Mouse (Mus musculus) liver, adult (tissue): ENCODE results near the gene Ammecr1.

Experiments used
- GATA4 ChIP-seq: IDR thresholded peaks from 2 replicates; pipeline ENCODE4 v1.6.1; 2014; ENCODE audit warnings: mild to moderate bottlenecking, low read length; ENCODE audit not compliant: insufficient replicate concordance

The Ammecr1 gene

DNA sequence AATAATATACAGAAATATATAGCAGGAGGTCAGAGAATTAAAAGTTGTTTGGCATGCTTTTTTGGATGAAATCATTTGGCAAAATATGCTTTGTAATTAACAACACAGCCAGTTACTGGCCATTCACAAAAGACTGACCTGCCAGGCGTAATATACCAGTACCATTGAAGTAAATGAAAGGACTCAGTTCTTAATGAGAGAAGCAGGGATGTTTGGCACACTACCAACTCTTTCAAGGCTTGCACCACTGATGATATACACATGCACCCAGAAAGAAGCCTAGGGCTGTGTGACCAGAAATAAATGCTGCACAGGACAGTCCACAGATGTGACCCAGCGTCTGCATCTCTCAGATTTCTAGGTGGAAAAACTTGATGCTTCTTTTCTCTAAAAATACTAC lies 96.7 kb downstream of the Ammecr1 start:
- TF ChIP-seq GATA4: no peak

DNA sequence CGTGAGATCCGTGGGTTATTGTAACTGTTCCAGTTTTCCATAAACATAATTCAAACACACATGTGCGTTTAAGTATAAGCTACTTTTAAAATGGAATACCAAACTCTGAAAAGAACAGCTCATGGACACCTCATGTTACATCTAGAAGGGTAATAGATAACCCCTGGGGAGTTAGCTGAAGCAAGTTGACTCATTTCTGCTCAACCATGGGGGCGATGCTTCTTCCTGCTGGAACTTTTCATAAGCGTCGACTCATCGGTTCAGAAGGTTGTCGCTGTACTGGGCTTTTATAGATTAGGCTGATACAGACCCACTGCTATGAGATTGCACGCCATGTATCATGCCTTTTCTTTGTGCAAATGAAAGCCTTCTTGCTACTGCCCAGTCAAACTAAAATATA lies 118.5 kb downstream of the Ammecr1 start:
- no peak for TF ChIP-seq GATA4

DNA sequence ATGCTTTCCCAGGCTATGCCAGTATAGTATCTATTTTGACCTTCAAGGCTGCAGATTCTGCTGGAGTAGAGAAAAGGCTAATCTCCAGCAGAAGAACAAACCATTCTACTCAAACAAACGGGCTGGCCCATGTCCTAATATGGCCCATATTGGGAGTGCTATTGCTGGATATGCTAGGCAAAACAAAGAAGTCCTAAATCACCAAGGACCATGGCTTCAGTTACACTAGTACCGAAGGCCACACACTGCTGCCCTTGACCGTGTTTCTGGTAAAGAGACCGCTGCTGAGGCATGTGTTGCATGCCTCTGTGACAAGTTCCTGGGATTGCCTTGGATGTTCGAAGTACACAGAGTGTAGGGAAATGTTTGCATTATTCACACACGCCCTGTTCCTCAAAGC lies 120.3 kb downstream of the Ammecr1 start:
- no peak for TF ChIP-seq GATA4

DNA sequence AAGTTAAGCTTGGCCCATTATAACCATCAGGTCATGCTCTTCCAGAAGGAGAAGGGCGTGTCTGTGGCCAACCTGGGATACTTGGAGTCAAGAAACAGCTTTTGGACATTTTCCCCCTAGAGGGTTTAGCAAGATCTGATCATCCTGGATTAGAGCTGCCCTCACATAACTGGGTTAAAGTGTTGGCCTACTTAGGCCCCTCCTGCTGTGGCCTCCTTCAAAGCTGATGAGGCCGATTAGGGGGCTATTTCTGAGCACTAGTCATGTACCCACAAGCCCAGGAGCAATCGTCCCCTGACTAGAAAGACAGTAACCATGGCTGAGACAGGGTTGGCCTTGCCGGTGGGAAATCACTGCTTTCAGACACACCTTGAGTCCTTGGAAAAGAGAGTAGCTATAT lies 124.6 kb downstream of the Ammecr1 start:
- TF ChIP-seq GATA4: no peak

DNA sequence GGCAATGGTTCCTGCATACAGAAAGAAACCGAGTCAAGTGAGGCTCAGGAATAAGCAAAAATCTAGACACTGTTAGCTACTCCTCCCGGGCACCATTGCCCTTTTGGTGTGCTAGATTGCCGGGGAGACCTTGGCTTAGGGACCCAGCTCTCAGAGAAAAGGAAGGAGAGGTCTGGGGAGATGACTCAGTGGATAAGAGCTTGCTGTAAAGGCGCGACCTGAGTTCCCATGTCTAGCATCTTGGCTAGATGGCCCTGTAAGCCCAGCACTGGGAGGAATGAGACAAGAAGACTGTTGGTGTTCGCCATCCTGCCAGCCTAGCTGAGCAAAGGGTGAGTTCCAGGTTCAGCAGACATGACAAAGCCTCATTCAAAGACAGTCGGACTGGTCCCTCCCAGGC lies 127.1 kb downstream of the Ammecr1 start:
- no peak for TF ChIP-seq GATA4

DNA sequence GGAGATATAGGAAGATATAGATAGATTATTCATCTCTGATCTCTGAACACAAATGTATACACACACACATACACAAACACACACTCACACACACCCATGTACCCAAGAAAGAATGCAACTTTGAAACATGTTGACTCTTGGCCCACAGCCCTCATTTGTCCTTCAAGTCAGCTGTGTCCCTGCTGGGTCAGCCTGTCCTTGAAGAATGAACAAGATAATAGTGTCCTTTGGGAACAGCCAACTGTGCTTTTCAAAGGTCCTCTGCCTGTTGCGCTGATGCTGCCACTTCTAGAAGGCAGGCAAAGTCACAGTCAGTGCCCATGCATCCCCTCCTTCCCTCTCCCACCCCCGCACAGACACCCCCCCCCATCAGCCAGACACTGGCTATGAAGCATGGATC lies 127.7 kb downstream of the Ammecr1 start:
- no peak for TF ChIP-seq GATA4

DNA sequence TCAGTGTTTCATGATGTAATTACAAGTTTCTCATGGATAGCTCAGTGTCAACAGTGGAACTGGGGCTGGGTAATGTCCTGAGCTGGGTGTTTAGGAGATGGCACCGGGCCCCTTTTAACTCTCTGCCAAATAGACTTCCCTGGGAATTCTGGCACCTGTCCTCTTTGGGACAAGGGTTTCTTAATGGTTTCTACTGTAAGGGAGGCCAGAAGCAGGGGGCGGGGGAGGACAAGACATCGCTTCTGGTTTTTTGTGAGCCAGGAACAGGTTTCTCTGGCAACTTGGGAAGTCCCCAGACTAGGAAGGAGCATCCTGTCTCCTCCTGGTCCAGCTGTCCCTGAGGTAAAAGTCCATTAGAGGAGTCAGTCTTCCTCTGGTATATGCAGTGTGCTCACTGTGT lies 129.2 kb downstream of the Ammecr1 start:
- TF ChIP-seq GATA4: no peak

DNA sequence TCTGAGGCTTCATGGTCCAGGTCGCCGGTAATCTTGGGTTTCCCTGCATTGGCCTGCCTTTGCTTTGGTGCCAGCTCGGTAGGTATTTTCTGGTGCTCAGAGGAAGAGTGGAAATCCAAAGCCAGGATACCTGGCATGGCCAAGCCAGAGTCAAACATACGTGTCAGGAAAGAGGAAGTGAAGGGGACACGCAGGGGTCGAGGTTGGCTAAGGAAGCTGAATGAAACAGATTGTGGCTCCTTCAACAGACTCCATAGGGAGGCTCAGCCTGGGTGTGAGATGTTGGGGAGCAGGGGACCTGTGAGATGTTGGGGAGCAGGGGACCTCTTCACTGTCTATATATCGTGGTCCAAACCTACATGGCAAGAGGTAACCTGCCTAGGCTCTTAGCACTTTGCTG lies 130.1 kb downstream of the Ammecr1 start:
- no peak for TF ChIP-seq GATA4

DNA sequence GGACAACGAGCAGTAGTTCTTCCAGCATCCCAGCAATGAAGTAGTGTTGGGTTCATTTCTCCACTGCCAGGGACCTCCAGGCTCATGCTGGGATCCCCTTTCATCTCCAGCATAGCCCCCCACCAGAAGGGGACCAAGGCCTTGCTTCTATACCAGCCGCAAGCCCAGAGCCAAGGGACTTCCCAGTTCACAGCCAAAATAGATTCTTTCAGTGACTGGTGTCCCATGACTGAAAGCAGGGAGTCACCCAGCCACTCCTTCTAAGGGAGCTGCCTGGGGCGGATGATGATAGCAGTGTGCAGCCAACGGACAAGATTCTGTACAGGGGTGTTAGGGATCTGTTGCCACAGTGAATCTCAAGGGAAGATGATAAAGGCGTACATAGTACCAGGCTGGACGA lies 131.7 kb downstream of the Ammecr1 start:
- TF ChIP-seq GATA4: no peak

DNA sequence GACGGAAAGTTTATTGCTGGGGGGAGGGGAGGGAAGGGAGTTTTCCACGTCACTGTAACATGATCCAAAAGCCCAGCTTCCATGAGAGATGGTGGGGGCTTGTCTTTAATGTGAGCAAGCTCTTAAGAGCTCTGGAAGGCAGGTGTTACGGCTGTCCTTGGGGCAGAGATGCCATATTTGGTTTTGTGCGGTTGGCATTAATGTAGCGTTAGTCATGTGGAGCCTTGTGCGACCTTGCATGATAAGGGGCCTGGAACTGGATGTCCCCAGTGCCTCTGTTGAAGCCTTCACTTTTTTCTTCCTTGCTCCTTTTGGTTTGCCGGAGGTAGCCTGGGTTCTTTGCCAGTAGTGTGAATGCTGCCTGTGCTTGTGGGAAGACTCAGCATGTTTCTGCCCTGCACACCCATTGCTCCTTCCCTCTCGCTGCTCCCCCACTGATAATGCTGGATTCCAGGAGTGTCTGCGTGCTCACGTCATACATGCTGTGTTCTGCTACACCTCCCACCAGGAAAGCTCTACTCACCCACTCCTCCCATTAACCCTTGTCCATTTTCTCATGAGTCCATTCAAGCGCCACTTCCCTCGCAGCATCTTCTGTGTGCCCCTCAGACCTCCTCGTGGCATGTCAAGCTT lies 133.2 kb downstream of the Ammecr1 start:
- no peak for TF ChIP-seq GATA4

DNA sequence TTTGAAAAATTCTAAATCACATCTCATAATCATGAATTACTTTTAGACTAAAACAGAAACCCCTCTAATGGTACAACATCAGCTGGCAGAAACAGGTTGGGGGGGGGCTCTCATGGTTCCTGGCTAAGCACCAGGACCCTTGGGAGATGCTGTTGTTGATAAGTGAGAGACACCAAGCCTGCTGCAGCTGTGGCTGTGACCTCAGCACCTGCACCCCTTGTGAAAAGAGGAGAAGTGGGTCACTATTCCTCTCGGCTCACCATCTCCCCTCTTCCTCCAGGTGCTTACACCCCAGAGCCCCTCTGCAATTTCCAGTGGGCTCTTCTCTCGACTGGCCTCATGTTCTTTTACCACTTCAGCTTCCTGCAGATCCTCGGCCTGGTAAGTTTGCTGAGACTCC lies 134.3 kb downstream of the Ammecr1 start:
- TF ChIP-seq GATA4: no peak

DNA sequence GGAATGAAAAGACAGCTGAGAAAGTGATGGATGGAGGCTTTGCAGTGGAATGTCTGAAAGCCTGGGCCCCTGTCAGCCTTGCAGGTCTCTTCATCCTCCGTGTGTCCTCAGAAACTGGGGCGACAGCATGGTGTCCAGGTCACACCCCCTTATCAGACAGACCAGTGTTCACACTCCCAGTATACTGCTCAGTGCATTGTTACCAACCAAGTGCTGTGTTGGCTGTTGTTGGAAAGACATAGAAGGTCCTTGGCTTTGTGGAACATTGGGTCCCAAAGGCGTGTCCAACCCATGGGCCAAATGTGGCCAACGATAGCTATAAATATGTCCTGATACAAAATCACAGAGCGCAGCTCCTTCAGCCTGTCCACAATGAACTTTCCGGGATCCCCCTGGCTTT lies 136.0 kb downstream of the Ammecr1 start:
- TF ChIP-seq GATA4: no peak

DNA sequence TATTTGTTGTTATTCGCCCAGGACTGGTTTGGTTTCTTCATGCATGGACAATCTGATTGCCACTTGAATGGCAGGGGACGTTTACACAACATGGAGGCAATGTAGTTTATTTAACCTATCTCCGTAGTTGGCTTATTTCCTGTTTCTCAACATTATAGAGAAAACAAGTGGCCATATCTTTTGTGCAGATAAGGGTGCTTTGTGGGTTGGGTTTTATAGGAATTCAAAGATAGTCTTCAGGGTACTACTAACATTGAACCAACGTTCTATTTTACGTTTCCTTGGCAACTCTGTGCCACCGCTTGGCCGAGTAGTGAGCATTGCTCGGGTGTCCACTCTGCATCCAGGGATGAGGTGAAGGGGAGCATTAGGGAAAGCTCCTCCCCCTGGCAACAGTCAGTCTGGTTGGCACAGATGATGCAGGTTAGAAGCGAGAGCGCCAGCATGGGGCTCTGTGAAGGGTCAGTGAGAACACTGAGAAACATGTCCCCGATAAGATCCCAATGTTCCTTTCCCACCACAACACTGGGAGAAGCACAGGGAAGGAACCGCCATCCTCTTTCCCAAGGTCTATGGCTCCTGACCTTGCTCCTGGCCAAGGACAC lies 136.6 kb downstream of the Ammecr1 start:
- TF ChIP-seq GATA4: no peak

DNA sequence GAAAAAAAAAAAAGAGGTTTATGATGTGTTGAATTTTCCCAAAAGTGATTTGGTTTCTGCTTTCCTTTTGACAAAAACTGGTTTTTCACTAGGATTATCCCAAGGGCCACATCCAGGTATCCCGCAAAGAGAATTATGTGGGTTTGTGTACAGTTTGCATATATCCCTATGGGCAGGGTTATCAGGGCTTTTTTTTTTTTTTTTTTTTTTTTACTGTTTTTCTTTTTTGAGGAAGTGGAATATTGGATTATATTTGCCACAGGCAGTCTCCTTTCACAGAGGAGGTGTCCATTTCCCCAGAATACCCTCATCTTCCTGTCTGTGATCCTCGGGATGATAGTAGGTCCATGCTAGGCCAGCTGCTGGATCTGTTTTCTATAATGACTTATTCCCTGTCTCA lies 137.3 kb downstream of the Ammecr1 start:
- TF ChIP-seq GATA4: no peak

DNA sequence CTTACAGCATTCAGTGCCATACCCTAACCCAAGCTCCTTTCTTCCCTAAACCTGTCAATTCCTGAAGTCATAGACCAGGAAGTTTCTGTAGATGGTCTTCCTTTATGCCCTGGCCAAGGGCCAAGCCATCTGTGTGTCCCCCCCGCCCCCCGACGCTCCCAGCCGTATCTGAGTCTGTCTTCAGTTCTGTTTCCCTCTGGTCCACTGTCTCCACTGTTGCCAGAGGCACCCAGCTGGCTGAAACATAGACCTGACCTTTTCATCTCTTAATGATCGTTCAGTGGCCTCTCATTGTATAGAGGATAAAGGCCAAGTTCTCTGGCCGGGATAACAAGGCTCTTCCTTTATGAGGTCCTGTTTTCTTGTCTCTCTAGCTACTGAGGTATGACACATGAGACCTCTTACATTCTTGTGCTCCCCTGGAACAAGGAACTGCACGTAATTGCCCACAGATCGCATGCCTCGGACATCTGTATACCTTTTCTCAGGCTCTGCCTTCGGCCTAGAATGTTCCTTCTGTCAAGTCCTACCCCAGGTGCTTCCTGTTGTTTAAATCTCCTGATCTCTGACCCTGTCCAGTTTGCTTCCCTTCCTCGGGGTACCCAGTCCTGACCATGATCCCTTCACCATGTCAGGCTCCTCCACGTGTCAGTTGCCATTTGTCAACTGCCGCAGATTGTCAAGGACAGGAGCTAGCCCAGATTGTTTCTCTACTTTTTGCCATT lies 138.2 kb downstream of the Ammecr1 start:
- TF ChIP-seq GATA4: no peak

DNA sequence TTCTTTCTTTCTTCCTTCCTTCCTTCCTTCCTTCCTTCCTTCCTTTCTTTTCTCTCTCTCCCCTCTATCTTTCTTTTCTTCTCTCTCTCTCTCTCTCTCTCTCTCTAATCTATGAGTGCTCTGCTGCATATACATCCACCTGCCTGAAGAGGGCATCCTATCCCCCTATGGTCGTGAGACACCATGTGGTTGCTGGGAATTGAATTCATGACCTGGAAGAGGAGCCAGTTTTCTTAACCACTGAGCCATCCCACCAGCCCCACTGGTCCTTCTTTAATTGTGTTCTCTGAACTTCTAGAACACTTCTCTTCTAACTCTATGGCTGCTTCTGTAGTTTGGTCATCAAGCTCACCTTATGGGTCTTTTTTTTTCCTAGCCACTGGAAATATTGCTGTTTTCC lies 138.9 kb downstream of the Ammecr1 start:
- no peak for TF ChIP-seq GATA4
